Mouse (Mus musculus) heart, adult 2 months (tissue): ENCODE measurements around the gene Plpp3.

Experiments
- CTCF ChIP-seq: fragments of 200-600 bp; IDR thresholded peaks from 2 replicates; pipeline ENCODE4 v1.8.1; 2022; ENCODE audit warnings: antibody characterized with exemption, mild to moderate bottlenecking, moderate library complexity
- POLR2A ChIP-seq: fragments of 200-500 bp; IDR thresholded peaks from 2 replicates; pipeline ENCODE4 v1.6.1; 2011; ENCODE audit warnings: mild to moderate bottlenecking, low read depth, low read length, control low read depth; ENCODE audit not compliant: insufficient read depth

DNA sequence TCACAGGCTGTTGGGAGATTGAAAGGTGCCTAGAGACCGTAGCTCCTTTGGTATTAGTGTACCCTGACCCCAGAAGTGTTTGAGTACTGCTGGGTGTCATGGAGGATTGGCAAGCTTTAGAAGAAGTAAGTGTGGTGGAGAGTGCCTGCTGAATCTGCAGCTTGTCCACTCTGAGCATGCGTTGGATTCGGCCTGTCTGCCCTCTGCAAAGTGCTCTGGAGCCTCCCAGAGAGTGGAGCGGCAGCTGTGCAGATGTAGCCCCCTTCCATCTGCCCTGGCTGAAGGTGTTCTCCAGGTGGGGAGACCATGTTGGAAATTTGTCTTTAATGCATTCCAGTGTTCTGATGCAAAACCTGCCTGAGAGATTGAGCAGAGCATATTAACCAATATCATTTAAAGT, 17.6 kb downstream of the Plpp3 start:
- no peak for TF ChIP-seq CTCF
- TF ChIP-seq POLR2A = no peak
